Mouse (Mus musculus): Measurements from ENCODE around the gene Plpp7.

DNA sequence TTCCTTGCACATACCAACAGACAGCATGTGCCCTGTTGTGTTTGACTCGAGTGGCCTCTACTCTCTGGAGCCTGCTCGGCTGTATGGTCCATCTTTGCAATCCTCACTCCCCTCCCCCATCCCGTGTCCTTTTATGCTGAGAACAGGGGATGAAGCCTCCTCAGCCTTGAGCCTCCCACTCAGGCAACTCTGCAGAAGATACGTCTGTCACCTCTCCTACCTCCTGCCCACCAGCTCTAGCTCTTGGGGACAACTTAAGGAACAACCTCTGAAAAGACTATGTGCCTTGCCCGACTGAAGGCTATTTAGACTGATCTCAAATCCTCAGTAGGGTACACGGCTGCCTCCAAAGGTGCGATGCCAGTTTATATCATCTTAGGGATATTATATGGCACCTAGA is 8.2 kb downstream of the Plpp7 start:
- TF ChIP-seq CTCF (IDR thresholded peaks at IDR 0.05; ENCODE audit: insufficient read depth, low read length) (no peak), POLR2A (IDR thresholded peaks at IDR 0.05; ENCODE audit: borderline replicate concordance, extremely low read depth, low read depth, low read length) (no peak)

Measured in lung, adult 2 months (tissue).